Mouse (Mus musculus): ENCODE results near the gene Appbp2. TPM values are rescaled to one million over a fixed set of nuclear protein-coding genes. Genes with fewer than 3 reads are reported as not detected.

Gene Appbp2
- polyA plus RNA-seq, 1 experiment: 13.4 TPM

GRCm38 (mm10) chr11:85251955-85252354, 17.0 kb upstream of the Appbp2 start:
- no peak overlapping the region for H3K27ac ChIP-seq (ENCODE audit: control insufficient read depth, insufficient read depth, low read depth, low read length)

GRCm38 (mm10) chr11:85250467-85250866, 15.5 kb upstream of the Appbp2 start:
- Histone ChIP-seq H3K4me1 (ENCODE audit: control insufficient read depth, insufficient read depth, low read length) (no peaks in the 10 kb centered on the region; the same call in 1 of the 2 replicates), H3K36me3 (ENCODE audit: control insufficient read depth, insufficient read depth, low read length) (no peaks in the 10 kb centered on the region), H3K27me3 (ENCODE audit: control insufficient read depth, insufficient read depth, low read length) (no peaks in the 10 kb centered on the region), H3K27ac (ENCODE audit: control insufficient read depth, insufficient read depth, low read depth, low read length) (peak overlapping the region; percentile 26; the same call in 1 of the 2 replicates), H3K4me3 (ENCODE audit: control insufficient read depth, low read depth, low read length) (no peak overlapping the region)
- TF ChIP-seq CTCF (IDR thresholded peaks at IDR 0.05; ENCODE audit: control insufficient read depth, insufficient read depth, insufficient replicate concordance, low read depth, low read length) (no peak), POLR2A (IDR thresholded peaks at IDR 0.05; ENCODE audit: control insufficient read depth, low read depth, low read length) (no peak)

More at GRCm38 (mm10) chr11:85251955-85252354, 17.0 kb upstream of the Appbp2 start:
- no peak overlapping the region for H3K4me3 ChIP-seq (ENCODE audit: control insufficient read depth, low read depth, low read length)
- H3K4me1 ChIP-seq (ENCODE audit: control insufficient read depth, insufficient read depth, low read length): no peaks in the 10 kb centered on the region; the same call in 1 of the 2 replicates
- TF ChIP-seq CTCF (IDR thresholded peaks at IDR 0.05; ENCODE audit: control insufficient read depth, insufficient read depth, insufficient replicate concordance, low read depth, low read length): no peak
- TF ChIP-seq POLR2A (IDR thresholded peaks at IDR 0.05; ENCODE audit: control insufficient read depth, low read depth, low read length): no peak
- H3K27me3 ChIP-seq (ENCODE audit: control insufficient read depth, insufficient read depth, low read length): no peaks in the 10 kb centered on the region
- H3K36me3 ChIP-seq (ENCODE audit: control insufficient read depth, insufficient read depth, low read length): no peaks in the 10 kb centered on the region

GRCm38 (mm10) chr11:85249338-85249737, 14.4 kb upstream of the Appbp2 start:
- TF ChIP-seq CTCF (IDR thresholded peaks at IDR 0.05; ENCODE audit: control insufficient read depth, insufficient read depth, insufficient replicate concordance, low read depth, low read length) (no peak), POLR2A (IDR thresholded peaks at IDR 0.05; ENCODE audit: control insufficient read depth, low read depth, low read length) (no peak)

GRCm38 (mm10) chr11:85248151-85248550, 13.2 kb upstream of the Appbp2 start:
- Histone ChIP-seq H3K27me3 (ENCODE audit: control insufficient read depth, insufficient read depth, low read length) (no peaks in the 10 kb centered on the region), H3K4me3 (ENCODE audit: control insufficient read depth, low read depth, low read length) (no peak overlapping the region), H3K36me3 (ENCODE audit: control insufficient read depth, insufficient read depth, low read length) (no peaks in the 10 kb centered on the region), H3K4me1 (ENCODE audit: control insufficient read depth, insufficient read depth, low read length) (no peaks in the 10 kb centered on the region), H3K27ac (ENCODE audit: control insufficient read depth, insufficient read depth, low read depth, low read length) (no peak overlapping the region)
- TF ChIP-seq POLR2A (IDR thresholded peaks at IDR 0.05; ENCODE audit: control insufficient read depth, low read depth, low read length) (no peak), CTCF (IDR thresholded peaks at IDR 0.05; ENCODE audit: control insufficient read depth, insufficient read depth, insufficient replicate concordance, low read depth, low read length) (no peak)

More at GRCm38 (mm10) chr11:85249338-85249737, 14.4 kb upstream of the Appbp2 start:
- no peaks in the 10 kb centered on the region for H3K27me3 ChIP-seq (ENCODE audit: control insufficient read depth, insufficient read depth, low read length)
- H3K4me1 ChIP-seq (ENCODE audit: control insufficient read depth, insufficient read depth, low read length): no peaks in the 10 kb centered on the region
- H3K36me3 ChIP-seq (ENCODE audit: control insufficient read depth, insufficient read depth, low read length): no peaks in the 10 kb centered on the region
- no peak overlapping the region for H3K4me3 ChIP-seq (ENCODE audit: control insufficient read depth, low read depth, low read length)
- no peak overlapping the region for H3K27ac ChIP-seq (ENCODE audit: control insufficient read depth, insufficient read depth, low read depth, low read length)

GRCm38 (mm10) chr11:85241226-85241625, 6.3 kb upstream of the Appbp2 start:
- H3K4me3 ChIP-seq (ENCODE audit: control insufficient read depth, low read depth, low read length): no peak overlapping the region
- TF ChIP-seq POLR2A (IDR thresholded peaks at IDR 0.05; ENCODE audit: control insufficient read depth, low read depth, low read length): no peak
- no peak for TF ChIP-seq CTCF (IDR thresholded peaks at IDR 0.05; ENCODE audit: control insufficient read depth, insufficient read depth, insufficient replicate concordance, low read depth, low read length)
- no peaks in the 10 kb centered on the region; the same call in 1 of the 2 replicates for H3K36me3 ChIP-seq (ENCODE audit: control insufficient read depth, insufficient read depth, low read length)
- no peaks in the 10 kb centered on the region for H3K27me3 ChIP-seq (ENCODE audit: control insufficient read depth, insufficient read depth, low read length)
- no peak overlapping the region for H3K27ac ChIP-seq (ENCODE audit: control insufficient read depth, insufficient read depth, low read depth, low read length)
- H3K4me1 ChIP-seq (ENCODE audit: control insufficient read depth, insufficient read depth, low read length): no peaks in the 10 kb centered on the region

- Histone ChIP-seq H3K4me3 (ENCODE audit: control insufficient read depth, low read depth, low read length) (no peak overlapping the region), H3K27ac (ENCODE audit: control insufficient read depth, insufficient read depth, low read depth, low read length) (no peak overlapping the region), H3K27me3 (ENCODE audit: control insufficient read depth, insufficient read depth, low read length) (no peaks in the 10 kb centered on the region), H3K36me3 (ENCODE audit: control insufficient read depth, insufficient read depth, low read length) (no peaks in the 10 kb centered on the region; the same call in 1 of the 2 replicates), H3K4me1 (ENCODE audit: control insufficient read depth, insufficient read depth, low read length) (peaks cover 2% of the 10 kb centered on the region)
- no peak for TF ChIP-seq CTCF (IDR thresholded peaks at IDR 0.05; ENCODE audit: control insufficient read depth, insufficient read depth, insufficient replicate concordance, low read depth, low read length)
- TF ChIP-seq POLR2A (IDR thresholded peaks at IDR 0.05; ENCODE audit: control insufficient read depth, low read depth, low read length): no peak
These were observed 5.3 kb upstream of the Appbp2 start for GRCm38 (mm10) chr11:85240211-85240610.

- H3K4me3 ChIP-seq (ENCODE audit: control insufficient read depth, low read depth, low read length): peak overlapping the region; percentile 86
- H3K27ac ChIP-seq (ENCODE audit: control insufficient read depth, insufficient read depth, low read depth, low read length): peak overlapping the region; percentile 93
- TF ChIP-seq POLR2A (IDR thresholded peaks at IDR 0.05; ENCODE audit: control insufficient read depth, low read depth, low read length) (no peak; the same call in 1 of the 2 replicates), CTCF (IDR thresholded peaks at IDR 0.05; ENCODE audit: control insufficient read depth, insufficient read depth, insufficient replicate concordance, low read depth, low read length) (no peak)
- no peaks in the 10 kb centered on the region; the same call in 1 of the 2 replicates for H3K36me3 ChIP-seq (ENCODE audit: control insufficient read depth, insufficient read depth, low read length)
- H3K27me3 ChIP-seq (ENCODE audit: control insufficient read depth, insufficient read depth, low read length): no peaks in the 10 kb centered on the region
- H3K4me1 ChIP-seq (ENCODE audit: control insufficient read depth, insufficient read depth, low read length): peaks cover 5% of the 10 kb centered on the region
These were observed 454 bp downstream of the Appbp2 start for GRCm38 (mm10) chr11:85234363-85234989.

Data from testis, adult 2 months (tissue).